Mouse (Mus musculus) hindbrain, embryonic 13.5 days (tissue): ENCODE results near the gene Odr4. TPM values are rescaled to one million over a fixed set of nuclear protein-coding genes. Genes with fewer than 3 reads are reported as not detected.

Experiments used
- ATAC-seq: fragments of 200-750 bp; cut with Nextera tagmentation; 2 replicates; pipeline ENCODE4 v1.8.0; 2017; ENCODE audit warnings: moderate TSS enrichment; ENCODE audit not compliant: low FRiP score
- H3K27ac ChIP-seq: fragments of 300-500 bp; sonication (generic); 2 replicates; pipeline ENCODE4 v1.5.1; 2015; ENCODE audit warnings: inconsistent platforms, mild to moderate bottlenecking, moderate library complexity
- H3K27me3 ChIP-seq: fragments of 300-500 bp; sonication (generic); 2 replicates; pipeline ENCODE4 v1.6.1; 2015; ENCODE audit warnings: mild to moderate bottlenecking, inconsistent platforms
- H3K36me3 ChIP-seq: fragments of 300-500 bp; sonication (generic); 2 replicates; pipeline ENCODE4 v1.6.1; 2015; ENCODE audit warnings: mild to moderate bottlenecking, inconsistent platforms
- H3K4me1 ChIP-seq: fragments of 300-500 bp; sonication (generic); replicated peaks from 2 replicates; pipeline ENCODE4 v1.6.1; 2015; ENCODE audit warnings: inconsistent platforms
- H3K4me2 ChIP-seq: fragments of 300-500 bp; sonication (generic); 2 replicates; pipeline ENCODE4 v1.6.1; 2015; ENCODE audit warnings: inconsistent platforms, mild to moderate bottlenecking, moderate library complexity
- H3K4me3 ChIP-seq: fragments of 300-500 bp; sonication (generic); 2 replicates; pipeline ENCODE4 v1.5.1; 2015; ENCODE audit warnings: mild to moderate bottlenecking, inconsistent platforms
- H3K9ac ChIP-seq: fragments of 300-500 bp; sonication (generic); 2 replicates; pipeline ENCODE4 v1.6.1; 2015; ENCODE audit warnings: mild to moderate bottlenecking, inconsistent platforms
- H3K9me3 ChIP-seq: fragments of 300-500 bp; sonication (generic); 2 replicates; pipeline ENCODE4 v1.6.1; 2016; ENCODE audit warnings: inconsistent platforms
- WGBS: fragments of 180-500 bp; shearing (Covaris S2); methylation state at CpG from one replicate; pipeline ENCODE4 v1.1.7; 2015; 5-methylcytosine and 5-hydroxymethylcytosine counted together
- polyA plus RNA-seq: library from polyadenylated mRNA; unstranded; fragments of >200 nt; fragmentation: Nextera tagmentation; extraction: Ambion mirVana; gene quantifications from 2 replicates; pipeline ENCODE4 v1.2.1, GENCODE M21; 2015

Odr4 gene
- polyA plus RNA-seq: 41.0 and 44.1 TPM in 2 replicates

GRCm38 (mm10) chr1:150392638-150393487 lies at the start of gene Odr4, which contains the start of gene Tpr:
Gene Odr4 (minus strand): TSS chr1:150393080.
Gene Tpr (plus strand): TSS chr1:150392838.
- Histone ChIP-seq H3K9ac (peak within 1 kb of the TSS; percentile 82), H3K27me3 (no peaks in the 10 kb centered on the region), H3K4me3 (peak within 1 kb of the TSS; percentile 83), H3K4me1 (peaks cover 13% of the 10 kb centered on the region), H3K4me2 (peak within 1 kb of the TSS; percentile 68), H3K9me3 (no peaks in the 10 kb centered on the region), H3K36me3 (peaks cover 41% of the 10 kb centered on the region), H3K27ac (peak within 1 kb of the TSS; percentile 96)
- under 1% methylated on average over 75 of the region's 76 CpGs for WGBS
- peak; percentile 98 for ATAC-seq

GRCm38 (mm10) chr1:150441731-150442130 lies 48.9 kb upstream of the Odr4 start:
- H3K4me1 ChIP-seq: no peaks in the 10 kb centered on the region
- no peak overlapping the region for H3K4me2 ChIP-seq
- WGBS: 83% methylated on average over 4 of the region's 4 CpGs
- no peaks in the 10 kb centered on the region for H3K27me3 ChIP-seq
- H3K36me3 ChIP-seq: peaks cover 68% of the 10 kb centered on the region
- no peak overlapping the region for H3K4me3 ChIP-seq
- no peak for ATAC-seq
- no peak overlapping the region for H3K27ac ChIP-seq
- H3K9me3 ChIP-seq: no peaks in the 10 kb centered on the region
- no peak overlapping the region for H3K9ac ChIP-seq

- no peak for ATAC-seq
- Histone ChIP-seq H3K9me3 (no peaks in the 10 kb centered on the region), H3K36me3 (peaks cover 71% of the 10 kb centered on the region), H3K27ac (no peak overlapping the region), H3K4me3 (no peak overlapping the region), H3K4me2 (no peak overlapping the region), H3K4me1 (no peaks in the 10 kb centered on the region), H3K9ac (no peak overlapping the region), H3K27me3 (no peaks in the 10 kb centered on the region)
- WGBS: 95% methylated on average over 3 of the region's 3 CpGs
Observed at GRCm38 (mm10) chr1:150438641-150439040, 45.8 kb upstream of the Odr4 start.

- 71% methylated on average over 3 of the region's 3 CpGs for WGBS
- no peaks in the 10 kb centered on the region for H3K9me3 ChIP-seq
- no peak overlapping the region for H3K27ac ChIP-seq
- H3K27me3 ChIP-seq: no peaks in the 10 kb centered on the region
- H3K9ac ChIP-seq: no peak overlapping the region
- H3K36me3 ChIP-seq: peaks cover 85% of the 10 kb centered on the region
- no peak overlapping the region for H3K4me2 ChIP-seq
- no peaks in the 10 kb centered on the region for H3K4me1 ChIP-seq
- ATAC-seq: no peak
- no peak overlapping the region for H3K4me3 ChIP-seq
Observed at GRCm38 (mm10) chr1:150426216-150426615, 33.3 kb upstream of the Odr4 start.

- Histone ChIP-seq H3K9ac (no peak overlapping the region), H3K4me2 (no peak overlapping the region), H3K4me1 (no peaks in the 10 kb centered on the region), H3K27ac (no peak overlapping the region), H3K36me3 (peaks cover 80% of the 10 kb centered on the region), H3K27me3 (no peaks in the 10 kb centered on the region), H3K4me3 (no peak overlapping the region), H3K9me3 (no peaks in the 10 kb centered on the region)
- WGBS: 91% methylated on average over 9 of the region's 9 CpGs
- no peak for ATAC-seq
Observed at GRCm38 (mm10) chr1:150425665-150426064, 32.8 kb upstream of the Odr4 start.

DNA sequence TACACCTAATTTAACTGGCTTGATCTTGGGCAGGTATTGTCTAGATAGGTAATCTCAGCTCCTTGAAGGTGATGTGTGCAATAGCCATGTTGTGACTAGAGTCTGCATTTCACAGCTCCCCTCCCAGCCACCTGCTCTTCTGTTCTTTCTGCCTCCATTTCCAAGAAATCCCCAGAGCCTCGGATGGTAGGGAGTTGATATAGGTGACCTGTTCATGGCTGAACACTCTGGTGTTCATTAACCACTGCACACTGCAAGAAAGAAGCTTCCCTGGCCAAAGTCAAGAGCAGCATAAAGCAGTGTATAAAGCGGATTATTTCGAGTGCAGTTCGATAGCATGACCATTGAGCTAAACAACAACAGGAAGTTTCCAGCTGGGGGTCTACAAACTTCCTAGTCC lies 25.5 kb upstream of the Odr4 start:
- no peaks in the 10 kb centered on the region for H3K4me1 ChIP-seq
- H3K9me3 ChIP-seq: no peaks in the 10 kb centered on the region
- H3K27me3 ChIP-seq: no peaks in the 10 kb centered on the region
- no peak overlapping the region for H3K9ac ChIP-seq
- no peak overlapping the region for H3K4me3 ChIP-seq
- no peak for ATAC-seq
- no peak overlapping the region for H3K27ac ChIP-seq
- H3K4me2 ChIP-seq: no peak overlapping the region
- WGBS: 94% methylated on average over 4 of the region's 4 CpGs
- peaks cover 69% of the 10 kb centered on the region for H3K36me3 ChIP-seq

DNA sequence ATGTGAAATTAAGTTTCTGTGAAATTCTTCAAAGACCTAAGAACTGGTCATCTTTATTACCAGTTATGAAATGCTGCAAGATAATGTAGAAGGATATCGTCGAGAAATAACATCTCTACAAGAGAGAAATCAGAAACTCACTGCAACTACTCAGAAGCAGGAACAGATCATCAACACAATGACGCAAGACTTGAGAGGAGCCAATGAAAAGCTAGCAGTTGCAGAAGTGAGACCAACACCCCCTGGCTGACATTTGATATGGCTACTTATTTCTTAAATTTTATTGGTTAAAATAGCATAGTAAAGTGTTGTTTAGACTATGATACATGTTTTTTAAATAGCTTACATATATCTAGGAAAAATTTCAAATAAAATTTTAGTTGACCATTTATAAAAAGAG lies 23.1 kb upstream of the Odr4 start:
- H3K27me3 ChIP-seq: no peaks in the 10 kb centered on the region
- H3K27ac ChIP-seq: no peak overlapping the region
- WGBS: 95% methylated on average over 3 of the region's 3 CpGs
- H3K4me1 ChIP-seq: no peaks in the 10 kb centered on the region
- H3K9me3 ChIP-seq: no peaks in the 10 kb centered on the region
- no peak for ATAC-seq
- H3K36me3 ChIP-seq: peaks cover 68% of the 10 kb centered on the region
- no peak overlapping the region for H3K9ac ChIP-seq
- H3K4me3 ChIP-seq: no peak overlapping the region
- no peak overlapping the region for H3K4me2 ChIP-seq

GRCm38 (mm10) chr1:150409996-150410395 lies 17.1 kb upstream of the Odr4 start:
- WGBS: 97% methylated on average over 6 of the region's 6 CpGs
- Histone ChIP-seq H3K9ac (no peak overlapping the region), H3K4me1 (no peaks in the 10 kb centered on the region), H3K4me2 (no peak overlapping the region), H3K36me3 (peaks cover 70% of the 10 kb centered on the region), H3K9me3 (no peaks in the 10 kb centered on the region), H3K27me3 (no peaks in the 10 kb centered on the region), H3K27ac (no peak overlapping the region), H3K4me3 (no peak overlapping the region)
- no peak for ATAC-seq

- no peaks in the 10 kb centered on the region for H3K9me3 ChIP-seq
- H3K9ac ChIP-seq: no peak overlapping the region
- H3K4me3 ChIP-seq: no peak overlapping the region
- H3K36me3 ChIP-seq: peaks cover 64% of the 10 kb centered on the region
- H3K4me1 ChIP-seq: no peaks in the 10 kb centered on the region
- no peak overlapping the region for H3K27ac ChIP-seq
- 93% methylated on average over 9 of the region's 9 CpGs for WGBS
- H3K4me2 ChIP-seq: no peak overlapping the region
- no peaks in the 10 kb centered on the region for H3K27me3 ChIP-seq
- no peak for ATAC-seq
Observed at GRCm38 (mm10) chr1:150407285-150407684, 14.4 kb upstream of the Odr4 start.

GRCm38 (mm10) chr1:150404555-150404954 lies 11.7 kb upstream of the Odr4 start:
- Histone ChIP-seq H3K4me3 (no peak overlapping the region), H3K9me3 (no peaks in the 10 kb centered on the region), H3K4me1 (no peaks in the 10 kb centered on the region), H3K9ac (no peak overlapping the region), H3K27me3 (no peaks in the 10 kb centered on the region), H3K4me2 (no peak overlapping the region), H3K36me3 (peaks cover 55% of the 10 kb centered on the region), H3K27ac (no peak overlapping the region)
- no peak for ATAC-seq
- 93% methylated on average over 3 of the region's 3 CpGs for WGBS

GRCm38 (mm10) chr1:150403914-150404313 lies 11.0 kb upstream of the Odr4 start:
- Histone ChIP-seq H3K4me3 (no peak overlapping the region), H3K4me1 (no peaks in the 10 kb centered on the region), H3K9me3 (no peaks in the 10 kb centered on the region), H3K9ac (no peak overlapping the region), H3K36me3 (peaks cover 54% of the 10 kb centered on the region), H3K27ac (no peak overlapping the region), H3K27me3 (no peaks in the 10 kb centered on the region), H3K4me2 (no peak overlapping the region)
- 92% methylated on average over 3 of the region's 3 CpGs for WGBS
- no peak for ATAC-seq

GRCm38 (mm10) chr1:150396001-150396400 lies 3.1 kb upstream of the Odr4 start:
- no peak for ATAC-seq
- Histone ChIP-seq H3K9ac (no peak overlapping the region), H3K27me3 (no peaks in the 10 kb centered on the region), H3K4me1 (peaks cover 13% of the 10 kb centered on the region), H3K9me3 (no peaks in the 10 kb centered on the region), H3K4me2 (no peak overlapping the region), H3K36me3 (peaks cover 36% of the 10 kb centered on the region), H3K27ac (no peak overlapping the region), H3K4me3 (no peak overlapping the region)
- 93% methylated on average over 3 of the region's 3 CpGs for WGBS

DNA sequence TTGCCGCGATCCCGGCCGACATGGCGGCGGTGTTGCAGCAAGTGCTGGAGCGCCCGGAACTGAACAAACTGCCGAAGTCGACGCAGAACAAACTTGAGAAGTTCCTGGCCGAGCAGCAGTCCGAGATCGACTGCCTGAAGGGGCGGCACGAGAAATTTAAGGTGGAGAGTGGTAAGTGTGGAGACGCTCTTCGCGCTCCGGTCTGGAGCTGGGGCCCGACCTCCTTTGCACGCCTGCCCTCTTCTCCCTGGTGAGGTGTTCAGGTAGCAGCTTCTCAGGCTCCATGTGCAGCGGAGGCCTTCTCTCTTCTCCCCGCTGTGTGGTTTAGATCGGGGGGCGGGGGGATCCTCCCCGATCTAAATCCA lies 590 bp upstream of the Odr4 start:
- peak overlapping the region; percentile 68 for H3K4me2 ChIP-seq
- WGBS: 0% methylated on average over 27 of the region's 27 CpGs
- H3K27ac ChIP-seq: peak overlapping the region; percentile 87
- peak; percentile 64 for ATAC-seq
- H3K9ac ChIP-seq: peak overlapping the region; percentile 82
- peaks cover 13% of the 10 kb centered on the region for H3K4me1 ChIP-seq
- peak overlapping the region; percentile 83 for H3K4me3 ChIP-seq
- H3K36me3 ChIP-seq: peaks cover 39% of the 10 kb centered on the region
- no peaks in the 10 kb centered on the region for H3K27me3 ChIP-seq
- H3K9me3 ChIP-seq: no peaks in the 10 kb centered on the region
